Mouse (Mus musculus): ENCODE measurements around the gene Nup133. TPM values are rescaled to one million over a fixed set of nuclear protein-coding genes. Genes with fewer than 3 reads are reported as not detected.
A peak's percentile ranks its signal among the peaks of the same experiment; 100 is the strongest.

The Nup133 gene
- polyA plus RNA-seq, 1 experiment from 2014 or later = 47.4 TPM

DNA sequence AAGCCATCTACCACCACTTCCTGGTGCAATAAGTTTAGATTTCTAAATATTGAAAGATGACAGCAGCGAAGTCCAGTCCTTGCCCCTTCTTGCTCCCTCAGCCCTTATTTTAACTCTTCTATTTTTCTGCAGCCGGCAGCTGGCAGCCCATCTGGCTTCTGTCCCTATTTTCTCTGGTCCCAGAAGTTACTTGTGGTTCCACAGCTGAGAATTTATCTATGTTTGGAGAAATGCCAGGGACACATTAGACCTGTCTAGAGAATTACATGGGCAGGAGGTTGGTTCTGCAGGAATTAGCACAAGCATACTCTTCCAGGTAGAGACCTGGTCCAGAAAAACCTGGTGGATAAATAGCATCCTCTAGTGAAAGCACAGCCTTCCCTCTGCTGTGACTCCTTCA is 71.2 kb downstream of the Nup133 start:
- DNase-seq (ENCODE audit: low spot score) (no peak), ATAC-seq (replicated peaks; ENCODE audit: low FRiP score) (no peak)
- no peak overlapping the region for H3K27ac ChIP-seq (ENCODE audit: low read depth, low read length)
- H3K4me2 ChIP-seq = no peak overlapping the region
- H3K9ac ChIP-seq (ENCODE audit: low read depth, low read length) = no peak overlapping the region
- no peak overlapping the region for H3K4me3 ChIP-seq (ENCODE audit: low read depth, low read length)
- no peaks in the 10 kb centered on the region for H3K9me3 ChIP-seq (ENCODE audit: control insufficient read depth, low read length)
- 69% methylated on average over 2 of the region's 2 CpGs for WGBS
- H3K27me3 ChIP-seq (replicated peaks; ENCODE audit: control insufficient read depth, insufficient read depth, low read length) = no peaks in the 10 kb centered on the region; the same call in 1 of the 2 replicates
- no peaks in the 10 kb centered on the region for H3K36me3 ChIP-seq (ENCODE audit: control insufficient read depth, insufficient read depth, low read length)
- no peaks in the 10 kb centered on the region for H3K4me1 ChIP-seq (replicated peaks; ENCODE audit: control insufficient read depth, insufficient read depth, low read length)

DNA sequence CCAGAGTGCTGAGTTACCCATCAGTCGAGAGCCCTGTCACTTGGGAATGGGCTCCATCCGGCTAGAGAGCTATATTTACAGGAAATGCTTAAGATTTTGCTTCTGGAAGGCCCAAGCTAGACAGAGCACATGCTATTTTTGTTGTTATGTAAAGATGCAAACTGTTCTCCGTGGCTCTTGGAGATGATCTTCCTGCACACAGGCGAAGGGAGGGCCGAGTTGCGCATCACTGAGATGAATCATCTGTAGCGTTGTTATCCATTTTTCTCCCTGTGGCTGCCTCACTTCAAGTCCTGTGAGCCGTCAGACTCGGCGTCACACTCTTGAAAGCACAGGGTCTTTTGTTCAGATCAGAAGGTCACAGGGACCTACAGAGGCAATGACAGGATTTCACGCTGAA is 74.7 kb downstream of the Nup133 start:
- no peaks in the 10 kb centered on the region for H3K4me1 ChIP-seq (replicated peaks; ENCODE audit: control insufficient read depth, insufficient read depth, low read length)
- no peaks in the 10 kb centered on the region for H3K9me3 ChIP-seq (ENCODE audit: control insufficient read depth, low read length)
- no peak overlapping the region for H3K4me3 ChIP-seq (ENCODE audit: low read depth, low read length)
- H3K27ac ChIP-seq (ENCODE audit: low read depth, low read length) = no peak overlapping the region
- no peaks in the 10 kb centered on the region for H3K27me3 ChIP-seq (replicated peaks; ENCODE audit: control insufficient read depth, insufficient read depth, low read length)
- no peak overlapping the region for H3K9ac ChIP-seq (ENCODE audit: low read depth, low read length)
- 79% methylated on average over 11 of the region's 11 CpGs for WGBS
- H3K36me3 ChIP-seq (ENCODE audit: control insufficient read depth, insufficient read depth, low read length) = no peaks in the 10 kb centered on the region
- DNase-seq (ENCODE audit: low spot score) (no peak), ATAC-seq (replicated peaks; ENCODE audit: low FRiP score) (no peak)
- no peak overlapping the region for H3K4me2 ChIP-seq

DNA sequence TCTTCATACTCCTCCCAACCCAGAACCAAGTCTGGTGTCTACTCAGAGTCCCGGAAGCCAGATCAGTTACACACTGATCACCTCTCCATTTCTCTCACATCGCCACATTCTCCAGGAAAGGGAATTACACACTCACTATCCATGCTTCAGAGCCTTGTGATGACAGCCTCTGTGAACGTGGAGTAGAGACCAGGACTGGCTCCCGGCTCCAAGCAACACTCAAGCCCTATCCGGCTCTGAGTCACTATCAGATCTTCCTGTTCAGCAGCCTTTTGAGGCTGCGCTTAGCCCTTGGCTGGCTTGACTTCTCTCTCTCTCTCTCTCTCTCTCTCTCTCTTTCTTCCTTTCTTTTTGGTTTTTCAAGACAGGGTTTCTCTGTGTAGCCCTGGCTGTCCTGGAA is 75.7 kb downstream of the Nup133 start:
- Histone ChIP-seq H3K36me3 (ENCODE audit: control insufficient read depth, insufficient read depth, low read length) (no peaks in the 10 kb centered on the region), H3K9ac (ENCODE audit: low read depth, low read length) (no peak overlapping the region), H3K4me3 (ENCODE audit: low read depth, low read length) (no peak overlapping the region), H3K4me2 (no peak overlapping the region), H3K27me3 (replicated peaks; ENCODE audit: control insufficient read depth, insufficient read depth, low read length) (no peaks in the 10 kb centered on the region), H3K27ac (ENCODE audit: low read depth, low read length) (no peak overlapping the region), H3K9me3 (ENCODE audit: control insufficient read depth, low read length) (no peaks in the 10 kb centered on the region), H3K4me1 (replicated peaks; ENCODE audit: control insufficient read depth, insufficient read depth, low read length) (no peaks in the 10 kb centered on the region)
- DNase-seq (ENCODE audit: low spot score) (no peak), ATAC-seq (replicated peaks; ENCODE audit: low FRiP score) (no peak)
- 67% methylated on average over 6 of the region's 6 CpGs for WGBS

DNA sequence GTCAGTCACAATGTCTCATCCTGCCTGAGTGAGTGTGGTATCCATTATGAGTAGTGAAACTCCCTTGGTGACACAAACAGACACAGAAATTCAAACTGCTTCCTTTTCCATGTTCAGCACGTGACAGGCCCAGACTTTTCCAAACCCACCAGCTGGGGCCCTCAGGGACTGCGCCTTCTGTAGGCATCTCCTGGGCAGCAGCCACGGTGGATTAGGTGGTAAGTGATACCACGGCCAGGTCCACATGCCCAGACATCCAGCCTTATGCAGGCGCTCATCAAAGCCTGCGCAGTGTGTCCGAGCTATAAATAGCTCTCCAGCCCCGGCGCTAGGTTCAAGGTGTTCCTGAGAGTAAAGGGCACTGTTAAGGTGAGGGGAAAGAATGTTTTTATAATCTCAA is 77.0 kb downstream of the Nup133 start:
- H3K36me3 ChIP-seq (ENCODE audit: control insufficient read depth, insufficient read depth, low read length) = no peaks in the 10 kb centered on the region
- no peak overlapping the region for H3K4me2 ChIP-seq
- H3K4me3 ChIP-seq (ENCODE audit: low read depth, low read length) = no peak overlapping the region
- no peak overlapping the region for H3K9ac ChIP-seq (ENCODE audit: low read depth, low read length)
- H3K9me3 ChIP-seq (ENCODE audit: control insufficient read depth, low read length) = no peaks in the 10 kb centered on the region
- H3K4me1 ChIP-seq (replicated peaks; ENCODE audit: control insufficient read depth, insufficient read depth, low read length) = no peaks in the 10 kb centered on the region
- DNase-seq (ENCODE audit: low spot score) (no peak), ATAC-seq (replicated peaks; ENCODE audit: low FRiP score) (no peak)
- 79% methylated on average over 9 of the region's 9 CpGs for WGBS
- no peak overlapping the region for H3K27ac ChIP-seq (ENCODE audit: low read depth, low read length)
- no peaks in the 10 kb centered on the region for H3K27me3 ChIP-seq (replicated peaks; ENCODE audit: control insufficient read depth, insufficient read depth, low read length)

DNA sequence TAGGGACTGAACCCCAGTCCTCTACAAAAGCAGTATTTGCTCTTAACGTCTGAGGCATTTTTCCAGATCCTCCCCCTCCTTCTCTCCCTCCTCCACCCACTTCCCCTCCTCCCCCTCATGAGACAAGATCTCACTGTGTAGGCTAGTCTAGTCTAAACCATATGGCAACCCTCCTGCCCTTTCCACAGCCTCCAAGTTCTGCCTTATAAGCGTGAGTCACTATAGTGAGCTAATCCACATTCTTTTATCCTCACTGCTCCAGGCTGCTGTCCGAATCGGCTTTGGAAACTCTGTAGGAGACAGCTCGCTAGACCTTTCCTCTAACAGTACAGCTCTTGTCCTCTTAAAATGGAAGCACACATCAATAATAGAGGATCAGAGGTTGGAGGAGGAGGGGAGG is 82.1 kb downstream of the Nup133 start:
- ATAC-seq (replicated peaks; ENCODE audit: low FRiP score) (no peak), DNase-seq (ENCODE audit: low spot score) (no peak)
- Histone ChIP-seq H3K27me3 (replicated peaks; ENCODE audit: control insufficient read depth, insufficient read depth, low read length) (peaks cover 6% of the 10 kb centered on the region; the same call in 1 of the 2 replicates), H3K36me3 (ENCODE audit: control insufficient read depth, insufficient read depth, low read length) (no peaks in the 10 kb centered on the region), H3K9me3 (ENCODE audit: control insufficient read depth, low read length) (no peaks in the 10 kb centered on the region), H3K27ac (ENCODE audit: low read depth, low read length) (no peak overlapping the region), H3K4me3 (ENCODE audit: low read depth, low read length) (no peak overlapping the region), H3K4me1 (replicated peaks; ENCODE audit: control insufficient read depth, insufficient read depth, low read length) (no peaks in the 10 kb centered on the region; the same call in 1 of the 2 replicates), H3K9ac (ENCODE audit: low read depth, low read length) (no peak overlapping the region), H3K4me2 (no peak overlapping the region)
- 45% methylated on average over 5 of the region's 5 CpGs for WGBS

DNA sequence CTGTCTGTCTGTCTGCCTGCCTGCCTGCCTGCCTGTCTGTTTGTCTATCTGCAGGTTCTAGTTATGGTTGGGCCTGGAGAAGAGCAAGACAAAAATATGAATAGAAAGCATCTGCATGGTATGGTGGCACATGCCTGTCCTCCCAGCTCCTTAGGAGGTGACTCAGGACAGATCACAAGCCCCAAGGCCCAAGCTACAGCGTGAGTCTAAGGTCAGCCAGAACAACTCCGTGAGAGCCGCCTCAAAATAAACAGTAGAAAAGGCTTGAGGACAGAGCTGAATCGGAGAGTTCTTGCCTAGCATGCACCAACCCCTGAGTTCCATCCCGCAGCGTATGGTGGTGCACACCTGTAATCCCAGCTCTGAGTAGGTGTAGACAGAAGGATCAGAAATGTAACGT is 83.3 kb downstream of the Nup133 start:
- H3K27me3 ChIP-seq (replicated peaks; ENCODE audit: control insufficient read depth, insufficient read depth, low read length) = peaks cover 13% of the 10 kb centered on the region; the same call in 1 of the 2 replicates
- no peak overlapping the region for H3K4me2 ChIP-seq
- H3K4me1 ChIP-seq (replicated peaks; ENCODE audit: control insufficient read depth, insufficient read depth, low read length) = no peaks in the 10 kb centered on the region; the same call in 1 of the 2 replicates
- no peak for ATAC-seq (replicated peaks; ENCODE audit: low FRiP score)
- WGBS = 70% methylated on average over 7 of the region's 7 CpGs
- DNase-seq (ENCODE audit: low spot score) = no peak
- no peak overlapping the region for H3K27ac ChIP-seq (ENCODE audit: low read depth, low read length)
- no peaks in the 10 kb centered on the region for H3K9me3 ChIP-seq (ENCODE audit: control insufficient read depth, low read length)
- no peak overlapping the region for H3K4me3 ChIP-seq (ENCODE audit: low read depth, low read length)
- no peak overlapping the region for H3K9ac ChIP-seq (ENCODE audit: low read depth, low read length)
- no peaks in the 10 kb centered on the region for H3K36me3 ChIP-seq (ENCODE audit: control insufficient read depth, insufficient read depth, low read length)

DNA sequence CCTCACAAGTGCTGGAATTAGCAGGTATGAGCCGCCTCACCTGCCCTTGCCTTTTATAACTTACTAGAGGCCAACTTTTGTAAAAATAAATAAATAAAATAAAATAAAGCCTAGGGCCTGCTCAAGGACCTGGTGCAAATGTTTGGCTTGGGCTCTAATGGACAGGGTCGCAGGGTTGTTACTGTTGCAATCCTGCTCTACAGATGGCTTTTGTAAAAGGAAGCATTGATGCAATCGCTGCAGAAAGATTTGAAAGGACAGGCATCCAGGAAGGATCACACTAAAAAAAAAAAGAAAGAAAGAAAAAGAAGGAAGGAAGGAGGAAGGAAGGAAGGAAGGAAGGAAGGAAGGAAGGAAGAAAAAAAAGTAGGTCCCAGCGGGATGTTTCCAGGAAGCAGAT is 88.7 kb downstream of the Nup133 start:
- Histone ChIP-seq H3K9ac (ENCODE audit: low read depth, low read length) (no peak overlapping the region), H3K4me3 (ENCODE audit: low read depth, low read length) (no peak overlapping the region; the same call in 1 of the 2 replicates), H3K36me3 (ENCODE audit: control insufficient read depth, insufficient read depth, low read length) (no peaks in the 10 kb centered on the region), H3K27ac (ENCODE audit: low read depth, low read length) (no peak overlapping the region), H3K4me2 (peak overlapping the region; percentile 91), H3K9me3 (ENCODE audit: control insufficient read depth, low read length) (no peaks in the 10 kb centered on the region), H3K4me1 (replicated peaks; ENCODE audit: control insufficient read depth, insufficient read depth, low read length) (peaks cover 3% of the 10 kb centered on the region), H3K27me3 (replicated peaks; ENCODE audit: control insufficient read depth, insufficient read depth, low read length) (peaks cover 17% of the 10 kb centered on the region; the same call in 1 of the 2 replicates)
- ATAC-seq (replicated peaks; ENCODE audit: low FRiP score) (no peak), DNase-seq (ENCODE audit: low spot score) (no peak)
- 65% methylated on average over 4 of the region's 4 CpGs for WGBS

DNA sequence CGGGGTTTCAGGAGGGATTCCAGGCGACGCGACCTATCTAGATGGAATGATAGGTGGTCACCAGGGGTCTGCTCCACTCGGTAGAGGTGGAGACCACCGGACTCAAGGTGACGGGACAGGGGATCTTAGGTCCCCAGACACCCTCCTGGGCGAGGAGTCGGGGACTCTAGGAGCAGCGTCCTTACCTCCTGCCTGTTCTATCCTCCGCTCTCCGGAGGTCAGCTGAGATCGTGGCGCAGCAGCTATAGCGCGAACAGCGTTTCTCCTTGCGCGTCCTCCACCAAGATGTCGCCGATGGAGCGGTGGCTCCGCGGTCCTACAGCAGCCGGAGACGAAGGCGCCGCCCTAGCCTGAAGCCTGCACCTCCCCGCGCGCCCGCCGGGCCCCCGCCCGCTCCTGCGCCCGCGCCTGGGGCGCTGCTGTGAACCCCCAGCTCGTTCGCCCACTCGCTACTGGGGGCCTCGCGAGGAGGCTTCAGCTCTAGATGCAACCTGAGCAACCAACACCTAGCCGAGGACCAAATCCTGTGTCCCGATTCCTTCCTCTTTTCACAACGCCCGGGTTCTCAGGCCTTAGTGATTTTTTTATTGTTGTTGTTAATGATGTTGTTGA is 89.3 kb downstream of the Nup133 start, which contains the start of gene Ccsap:
Ccsap (minus strand) TSS at position 562 of the 612 bp plus-strand sequence.
- Histone ChIP-seq H3K4me1 (replicated peaks; ENCODE audit: control insufficient read depth, insufficient read depth, low read length) (peaks cover 3% of the 10 kb centered on the region), H3K9me3 (ENCODE audit: control insufficient read depth, low read length) (no peaks in the 10 kb centered on the region), H3K36me3 (ENCODE audit: control insufficient read depth, insufficient read depth, low read length) (no peaks in the 10 kb centered on the region), H3K4me2 (peak within 1 kb of the TSS; percentile 91), H3K9ac (ENCODE audit: low read depth, low read length) (peak within 1 kb of the TSS; percentile 91), H3K4me3 (ENCODE audit: low read depth, low read length) (peak within 1 kb of the TSS; percentile 95), H3K27me3 (replicated peaks; ENCODE audit: control insufficient read depth, insufficient read depth, low read length) (peaks cover 17% of the 10 kb centered on the region; the same call in 1 of the 2 replicates), H3K27ac (ENCODE audit: low read depth, low read length) (peak within 1 kb of the TSS; percentile 83)
- DNase-seq (ENCODE audit: low spot score) = no peak
- WGBS = 2% methylated on average over 48 of the region's 48 CpGs
- peak; percentile 70 for ATAC-seq (replicated peaks; ENCODE audit: low FRiP score)

Data from liver, embryonic 11.5 days (tissue).